Mouse (Mus musculus): ENCODE data around the gene Dbx1. TPM values are rescaled to one million over a fixed set of nuclear protein-coding genes. Genes with fewer than 3 reads are reported as not detected.

The Dbx1 gene
- total and polyA plus RNA-seq, 3 experiments, result 0.33 TPM; not detected in 2

GRCm38 (mm10) chr7:49597776-49598175 is 38.9 kb downstream of the Dbx1 start:
- Histone ChIP-seq H3K27me3 (ENCODE audit: insufficient read depth, low read length) (no peaks in the 10 kb centered on the region), H3K4me1 (ENCODE audit: insufficient read depth, low read depth, low read length) (no peaks in the 10 kb centered on the region), H3K9me3 (replicated peaks) (peaks cover 83% of the 10 kb centered on the region), H3K4me3 (ENCODE audit: low read depth, low read length) (no peak overlapping the region), H3K36me3 (replicated peaks) (no peaks in the 10 kb centered on the region)
- no peak for DNase-seq (ENCODE audit: low spot score)
- no peak for ATAC-seq (ENCODE audit: extremely low read depth, insufficient number of reproducible peaks, low FRiP score, poor library complexity, severe bottlenecking)
- no peak for TF ChIP-seq CTCF (IDR thresholded peaks at IDR 0.05; ENCODE audit: low read depth, low read length)
- no peak for TF ChIP-seq POLR2AphosphoS5 (IDR thresholded peaks at IDR 0.05; ENCODE audit: insufficient replicate concordance, low read depth, low read length)
- TF ChIP-seq GATA1 (IDR thresholded peaks at IDR 0.05; ENCODE audit: borderline replicate concordance, low read length), result no peak
- TF ChIP-seq TAL1 (conservative IDR thresholded peaks at IDR 0.05; ENCODE audit: low read depth, low read length), result no peak
- no peak for TF ChIP-seq GATA2 (IDR thresholded peaks at IDR 0.05; ENCODE audit: borderline replicate concordance, low read depth, low read length)

DNA sequence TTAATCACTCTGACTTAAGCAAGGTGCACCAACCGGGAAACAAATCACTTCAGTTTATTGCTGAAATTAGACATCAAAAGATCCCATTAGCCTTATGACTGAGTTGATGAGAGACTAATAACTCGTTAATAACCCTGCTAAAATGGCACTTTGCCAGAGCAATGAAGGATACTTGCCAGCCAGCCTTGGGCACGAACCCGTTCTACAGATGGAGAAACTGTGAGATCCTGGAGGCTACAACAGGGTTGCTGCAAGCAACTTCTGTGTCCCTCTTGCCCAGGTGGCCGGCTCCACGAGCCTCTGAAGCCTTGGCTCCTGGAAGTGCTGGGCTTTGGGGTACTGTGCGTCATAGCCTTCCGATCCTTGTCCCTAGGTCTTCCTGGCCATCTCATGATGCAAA is 47.0 kb downstream of the Dbx1 start:
- H3K4me3 ChIP-seq (ENCODE audit: low read depth, low read length), result no peak overlapping the region

GRCm38 (mm10) chr7:49586530-49587120 is 50.0 kb downstream of the Dbx1 start:
- ATAC-seq (ENCODE audit: extremely low read depth, insufficient number of reproducible peaks, low FRiP score, poor library complexity, severe bottlenecking) (no peak), DNase-seq (ENCODE audit: low spot score) (no peak)
- no peaks in the 10 kb centered on the region for H3K27me3 ChIP-seq (ENCODE audit: insufficient read depth, low read length)
- no peaks in the 10 kb centered on the region for H3K36me3 ChIP-seq (replicated peaks)
- H3K9me3 ChIP-seq (replicated peaks), result peaks cover 73% of the 10 kb centered on the region
- no peaks in the 10 kb centered on the region for H3K4me1 ChIP-seq (ENCODE audit: insufficient read depth, low read depth, low read length)
- TF ChIP-seq CTCF (IDR thresholded peaks at IDR 0.05; ENCODE audit: low read depth, low read length), result no peak
- TF ChIP-seq TAL1 (conservative IDR thresholded peaks at IDR 0.05; ENCODE audit: low read depth, low read length), result no peak
- no peak for TF ChIP-seq GATA2 (IDR thresholded peaks at IDR 0.05; ENCODE audit: borderline replicate concordance, low read depth, low read length)
- no peak for TF ChIP-seq POLR2AphosphoS5 (IDR thresholded peaks at IDR 0.05; ENCODE audit: insufficient replicate concordance, low read depth, low read length)
- no peak for TF ChIP-seq GATA1 (IDR thresholded peaks at IDR 0.05; ENCODE audit: borderline replicate concordance, low read length)
- H3K4me3 ChIP-seq (ENCODE audit: low read depth, low read length), result no peak overlapping the region

More for the DNA sequence above, 47.0 kb downstream of the Dbx1 start:
- Histone ChIP-seq H3K4me1 (ENCODE audit: insufficient read depth, low read depth, low read length) (no peaks in the 10 kb centered on the region), H3K36me3 (replicated peaks) (no peaks in the 10 kb centered on the region), H3K27me3 (ENCODE audit: insufficient read depth, low read length) (no peaks in the 10 kb centered on the region), H3K9me3 (replicated peaks) (peaks cover 69% of the 10 kb centered on the region)
- ATAC-seq (ENCODE audit: extremely low read depth, insufficient number of reproducible peaks, low FRiP score, poor library complexity, severe bottlenecking) (no peak), DNase-seq (ENCODE audit: low spot score) (no peak)
- TF ChIP-seq GATA1 (IDR thresholded peaks at IDR 0.05; ENCODE audit: borderline replicate concordance, low read length), result no peak
- no peak for TF ChIP-seq GATA2 (IDR thresholded peaks at IDR 0.05; ENCODE audit: borderline replicate concordance, low read depth, low read length)
- no peak for TF ChIP-seq TAL1 (conservative IDR thresholded peaks at IDR 0.05; ENCODE audit: low read depth, low read length)
- TF ChIP-seq POLR2AphosphoS5 (IDR thresholded peaks at IDR 0.05; ENCODE audit: insufficient replicate concordance, low read depth, low read length), result no peak
- TF ChIP-seq CTCF (IDR thresholded peaks at IDR 0.05; ENCODE audit: low read depth, low read length), result no peak

GRCm38 (mm10) chr7:49583176-49583575 is 53.5 kb downstream of the Dbx1 start:
- Histone ChIP-seq H3K36me3 (replicated peaks) (no peaks in the 10 kb centered on the region), H3K4me1 (ENCODE audit: insufficient read depth, low read depth, low read length) (no peaks in the 10 kb centered on the region), H3K9me3 (replicated peaks) (peaks cover 72% of the 10 kb centered on the region), H3K27me3 (ENCODE audit: insufficient read depth, low read length) (no peaks in the 10 kb centered on the region), H3K4me3 (ENCODE audit: low read depth, low read length) (no peak overlapping the region)
- DNase-seq (ENCODE audit: low spot score), result no peak
- no peak for ATAC-seq (ENCODE audit: extremely low read depth, insufficient number of reproducible peaks, low FRiP score, poor library complexity, severe bottlenecking)
- no peak for TF ChIP-seq POLR2AphosphoS5 (IDR thresholded peaks at IDR 0.05; ENCODE audit: insufficient replicate concordance, low read depth, low read length)
- no peak for TF ChIP-seq CTCF (IDR thresholded peaks at IDR 0.05; ENCODE audit: low read depth, low read length)
- TF ChIP-seq GATA1 (IDR thresholded peaks at IDR 0.05; ENCODE audit: borderline replicate concordance, low read length), result no peak
- no peak for TF ChIP-seq TAL1 (conservative IDR thresholded peaks at IDR 0.05; ENCODE audit: low read depth, low read length)
- no peak for TF ChIP-seq GATA2 (IDR thresholded peaks at IDR 0.05; ENCODE audit: borderline replicate concordance, low read depth, low read length)

DNA sequence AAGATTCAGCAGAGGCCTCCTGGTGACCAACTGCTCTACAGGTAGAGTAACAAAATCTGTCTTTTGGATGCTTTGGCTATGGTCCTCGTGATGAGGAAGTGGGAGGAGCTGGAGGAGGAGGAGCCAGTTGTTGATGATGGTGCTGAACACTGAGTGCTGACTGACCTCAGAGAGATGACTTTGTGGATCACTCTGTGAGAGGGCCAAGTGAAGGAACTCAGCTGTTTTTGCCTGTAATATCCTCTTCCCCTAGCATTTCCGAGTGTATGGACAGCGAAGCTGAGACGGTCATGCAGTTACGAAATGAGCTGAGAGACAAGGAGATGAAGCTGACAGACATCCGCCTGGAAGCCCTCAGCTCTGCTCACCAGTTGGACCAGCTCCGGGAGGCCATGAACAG is 54.1 kb downstream of the Dbx1 start:
- ATAC-seq (ENCODE audit: extremely low read depth, insufficient number of reproducible peaks, low FRiP score, poor library complexity, severe bottlenecking), result no peak
- Histone ChIP-seq H3K27me3 (ENCODE audit: insufficient read depth, low read length) (no peaks in the 10 kb centered on the region), H3K9me3 (replicated peaks) (peaks cover 72% of the 10 kb centered on the region)

DNA sequence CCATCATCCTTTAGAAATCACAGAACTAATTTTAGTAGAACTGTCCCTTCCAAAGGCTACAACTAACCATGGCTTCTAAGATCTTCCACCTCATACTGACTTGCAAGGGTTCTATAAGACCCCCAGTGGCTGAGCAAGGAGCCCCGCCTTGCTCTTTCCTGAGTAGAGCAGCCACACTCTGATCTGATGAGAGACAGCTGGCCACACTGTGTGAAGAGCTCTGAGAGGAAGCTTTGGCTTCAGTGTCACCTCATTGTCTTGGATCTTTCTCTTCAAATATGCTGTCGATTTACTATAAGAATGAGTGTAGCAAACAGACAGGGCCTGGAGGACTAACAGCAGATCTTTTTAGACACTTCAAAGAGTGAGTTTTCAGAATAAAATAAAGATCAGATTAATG is 54.7 kb downstream of the Dbx1 start:
- no peak for TF ChIP-seq GATA2 (IDR thresholded peaks at IDR 0.05; ENCODE audit: borderline replicate concordance, low read depth, low read length)
- TF ChIP-seq GATA1 (IDR thresholded peaks at IDR 0.05; ENCODE audit: borderline replicate concordance, low read length), result no peak
- no peak for TF ChIP-seq POLR2AphosphoS5 (IDR thresholded peaks at IDR 0.05; ENCODE audit: insufficient replicate concordance, low read depth, low read length)
- TF ChIP-seq CTCF (IDR thresholded peaks at IDR 0.05; ENCODE audit: low read depth, low read length), result no peak
- no peak for TF ChIP-seq TAL1 (conservative IDR thresholded peaks at IDR 0.05; ENCODE audit: low read depth, low read length)
- Histone ChIP-seq H3K4me1 (ENCODE audit: insufficient read depth, low read depth, low read length) (no peaks in the 10 kb centered on the region), H3K4me3 (ENCODE audit: low read depth, low read length) (no peak overlapping the region), H3K27me3 (ENCODE audit: insufficient read depth, low read length) (no peaks in the 10 kb centered on the region), H3K9me3 (replicated peaks) (peaks cover 74% of the 10 kb centered on the region), H3K36me3 (replicated peaks) (no peaks in the 10 kb centered on the region)
- DNase-seq (ENCODE audit: low spot score) (no peak), ATAC-seq (ENCODE audit: extremely low read depth, insufficient number of reproducible peaks, low FRiP score, poor library complexity, severe bottlenecking) (no peak)

More for the DNA sequence above, 54.1 kb downstream of the Dbx1 start:
- no peak for TF ChIP-seq POLR2AphosphoS5 (IDR thresholded peaks at IDR 0.05; ENCODE audit: insufficient replicate concordance, low read depth, low read length)
- no peak for TF ChIP-seq TAL1 (conservative IDR thresholded peaks at IDR 0.05; ENCODE audit: low read depth, low read length)
- no peak for TF ChIP-seq GATA1 (IDR thresholded peaks at IDR 0.05; ENCODE audit: borderline replicate concordance, low read length)
- no peak for TF ChIP-seq GATA2 (IDR thresholded peaks at IDR 0.05; ENCODE audit: borderline replicate concordance, low read depth, low read length)
- TF ChIP-seq CTCF (IDR thresholded peaks at IDR 0.05; ENCODE audit: low read depth, low read length), result no peak
- H3K4me1 ChIP-seq (ENCODE audit: insufficient read depth, low read depth, low read length), result no peaks in the 10 kb centered on the region
- no peak for DNase-seq (ENCODE audit: low spot score)
- no peak overlapping the region for H3K4me3 ChIP-seq (ENCODE audit: low read depth, low read length)
- H3K36me3 ChIP-seq (replicated peaks), result no peaks in the 10 kb centered on the region

Other genes starting within 250 kb of the Dbx1 start
- gene Htatip2, start 122.3 kb upstream of the Dbx1 start, total RNA-seq (2014; fragmentation: Nextera tagmentation), result 35.6 and 38.5 TPM in 2 replicates
- gene Htatip2, start 122.3 kb upstream of the Dbx1 start, total RNA-seq (2017), result 25.5 and 27.8 TPM in 2 replicates
- gene Htatip2, start 122.3 kb upstream of the Dbx1 start, polyA plus RNA-seq (2012), result 13.1 and 14.0 TPM in 2 replicates
- 111 and 112 TPM in 2 replicates for gene Prmt3, start 141.5 kb upstream of the Dbx1 start, total RNA-seq (2014; fragmentation: Nextera tagmentation)
- gene Prmt3, start 141.5 kb upstream of the Dbx1 start, total RNA-seq (2017), result 76.4 and 78.5 TPM in 2 replicates
- gene Prmt3, start 141.5 kb upstream of the Dbx1 start, polyA plus RNA-seq (2012), result 113 and 128 TPM in 2 replicates